Mouse (Mus musculus): ENCODE data around the gene Atad1. TPM values are rescaled to one million over a fixed set of nuclear protein-coding genes. Genes with fewer than 3 reads are reported as not detected.

Gene Atad1
- total and polyA plus RNA-seq, 3 experiments: 25.2 to 104 (median 82.1) TPM

- TF ChIP-seq EP300 (IDR thresholded peaks at IDR 0.05; ENCODE audit: insufficient read depth, low read depth, low read length) (no peak), POLR2A (IDR thresholded peaks at IDR 0.05; ENCODE audit: insufficient read depth, low read depth, low read length) (no peak)
- 0 out of 2 replicates have a peak, but pooled peaks cover 3% of the 10 kb centered on the region for H3K36me3 ChIP-seq (ENCODE audit: control insufficient read depth, insufficient read depth, low read length)
- no peak overlapping the region for H3K9ac ChIP-seq (ENCODE audit: low read depth, low read length)
- intact Hi-C loops (cut with DNase I): no loop called here
- no peak overlapping the region for H3K27ac ChIP-seq
- no peak overlapping the region for H3K4me3 ChIP-seq
- H3K4me1 ChIP-seq (ENCODE audit: control insufficient read depth, insufficient read depth, low read length): peaks cover 2% of the 10 kb centered on the region
- DNase-seq: no peak
- WGBS: 77% methylated on average over 3 of the region's 3 CpGs
- no peaks in the 10 kb centered on the region for H3K79me2 ChIP-seq (replicated peaks; ENCODE audit: control insufficient read depth, insufficient read depth, low read length)
- H3K27me3 ChIP-seq (ENCODE audit: control insufficient read depth, insufficient read depth, low read length): no peaks in the 10 kb centered on the region
Observed at GRCm38 (mm10) chr19:32622142-32622541, 117.4 kb downstream of the Atad1 start.

Other genes with a start within 250 kb of the Atad1 start
- gene Papss2, start 144.0 kb downstream of the Atad1 start, total RNA-seq (2021): 10 to 100 TPM; 12.2 to 14.0 TPM
- gene Papss2, start 144.0 kb downstream of the Atad1 start, polyA plus RNA-seq (2012; rRNA removed): 6.2 and 9.1 TPM in 2 replicates
- gene Pten, start 17.7 kb upstream of the Atad1 start, total RNA-seq (2021): 10 to 100 TPM; 59.7 to 67.9 TPM
- 9.6 and 17.5 TPM in 2 replicates for gene Pten, start 17.7 kb upstream of the Atad1 start, polyA plus RNA-seq (2012; rRNA removed)